Mouse (Mus musculus) hindbrain, embryonic 16.5 days (tissue): Measurements from ENCODE around the gene Eif1b. TPM values are rescaled to one million over a fixed set of nuclear protein-coding genes. Genes with fewer than 3 reads are reported as not detected.
A peak's percentile ranks its signal among the peaks of the same experiment; 100 is the strongest.

Experiments used
- ATAC-seq: fragments of 200-750 bp; cut with Nextera tagmentation; 2 replicates; pipeline ENCODE4 v1.8.0; 2017; ENCODE audit warnings: moderate TSS enrichment, moderate library complexity
- H3K27ac ChIP-seq: fragments of 300-500 bp; sonication (generic); 2 replicates; pipeline ENCODE4 v1.5.1; 2014; ENCODE audit warnings: low read depth, mild to moderate bottlenecking, control low read depth, low read length, moderate library complexity
- H3K27me3 ChIP-seq: fragments of 300-500 bp; sonication (generic); replicated peaks from 2 replicates; pipeline ENCODE4 v1.6.1; 2014; ENCODE audit warnings: low read length; ENCODE audit not compliant: control insufficient read depth, insufficient read depth
- H3K36me3 ChIP-seq: fragments of 300-500 bp; sonication (generic); 2 replicates; pipeline ENCODE4 v1.6.1; 2014; ENCODE audit warnings: mild to moderate bottlenecking, low read length, moderate library complexity, mixed read lengths; ENCODE audit not compliant: control insufficient read depth, insufficient read depth
- H3K4me1 ChIP-seq: fragments of 300-500 bp; sonication (generic); 2 replicates; pipeline ENCODE4 v1.6.1; 2014; ENCODE audit warnings: low read depth, low read length; ENCODE audit not compliant: control insufficient read depth, insufficient read depth
- H3K4me2 ChIP-seq: fragments of 300-500 bp; sonication (generic); 2 replicates; pipeline ENCODE4 v1.6.1; 2014; ENCODE audit warnings: mild to moderate bottlenecking, low read length, control low read depth, moderate library complexity
- H3K4me3 ChIP-seq: fragments of 300-500 bp; sonication (generic); 2 replicates; pipeline ENCODE4 v1.5.1; 2014; ENCODE audit warnings: mild to moderate bottlenecking, low read length, control low read depth, moderate library complexity
- H3K9ac ChIP-seq: fragments of 300-500 bp; sonication (generic); 2 replicates; pipeline ENCODE4 v1.6.1; 2014; ENCODE audit warnings: low read depth, mild to moderate bottlenecking, control low read depth, low read length, moderate library complexity
- H3K9me3 ChIP-seq: fragments of 300-500 bp; sonication (generic); 2 replicates; pipeline ENCODE4 v1.6.1; 2014; ENCODE audit warnings: mild to moderate bottlenecking, low read length, moderate library complexity; ENCODE audit not compliant: control insufficient read depth
- WGBS: fragments of 180-500 bp; shearing (Covaris S2); extraction: QIAGEN DNeasy Blood & Tissue Kit; methylation state at CpG from one replicate; pipeline ENCODE4 v1.1.7; 2014; 5-methylcytosine and 5-hydroxymethylcytosine counted together
- polyA plus RNA-seq: library from polyadenylated mRNA; unstranded; fragments of >200 nt; fragmentation: Nextera tagmentation; extraction: Ambion mirVana; gene quantifications from 2 replicates; pipeline ENCODE4 v1.2.1, GENCODE M21; 2015

Gene Eif1b
- polyA plus RNA-seq, 1 experiment from 2014 or later = 300 TPM

GRCm38 (mm10) chr9:120491509-120491908 is 523 bp upstream of the Eif1b start:
- WGBS = 93% methylated on average over 3 of the region's 3 CpGs
- H3K9ac ChIP-seq = no peak overlapping the region
- peak overlapping the region; percentile 76 for H3K4me3 ChIP-seq
- H3K27me3 ChIP-seq = no peaks in the 10 kb centered on the region
- H3K4me1 ChIP-seq = peaks cover 13% of the 10 kb centered on the region
- peaks cover 20% of the 10 kb centered on the region for H3K36me3 ChIP-seq
- H3K9me3 ChIP-seq = no peaks in the 10 kb centered on the region
- no peak for ATAC-seq
- no peak overlapping the region for H3K27ac ChIP-seq
- H3K4me2 ChIP-seq = peak overlapping the region; percentile 89

GRCm38 (mm10) chr9:120492400-120493351 is 644 bp downstream of the Eif1b start:
- Histone ChIP-seq H3K4me2 (peak overlapping the region; percentile 89), H3K9me3 (no peaks in the 10 kb centered on the region), H3K4me1 (peaks cover 13% of the 10 kb centered on the region), H3K9ac (peak overlapping the region; percentile 90), H3K4me3 (peak overlapping the region; percentile 76), H3K27me3 (no peaks in the 10 kb centered on the region), H3K27ac (peak overlapping the region; percentile 88), H3K36me3 (peaks cover 22% of the 10 kb centered on the region)
- ATAC-seq = peak; percentile 89
- under 1% methylated on average over 73 of the region's 97 CpGs for WGBS

GRCm38 (mm10) chr9:120493781-120494180 is 1.7 kb downstream of the Eif1b start:
- Histone ChIP-seq H3K4me3 (peak overlapping the region; percentile 76), H3K36me3 (peaks cover 22% of the 10 kb centered on the region), H3K27me3 (no peaks in the 10 kb centered on the region), H3K9ac (peak overlapping the region; percentile 90), H3K4me1 (peaks cover 13% of the 10 kb centered on the region), H3K4me2 (peak overlapping the region; percentile 89), H3K27ac (no peak overlapping the region), H3K9me3 (no peaks in the 10 kb centered on the region)
- 68% methylated on average over 12 of the region's 12 CpGs for WGBS
- ATAC-seq = no peak

- H3K4me1 ChIP-seq = peaks cover 13% of the 10 kb centered on the region
- no peak overlapping the region for H3K4me2 ChIP-seq
- 7% methylated on average over 3 of the region's 3 CpGs for WGBS
- H3K27me3 ChIP-seq = no peaks in the 10 kb centered on the region
- peak; percentile 29; the same call in 1 of the 2 replicates for ATAC-seq
- no peaks in the 10 kb centered on the region for H3K9me3 ChIP-seq
- H3K9ac ChIP-seq = no peak overlapping the region
- no peak overlapping the region for H3K27ac ChIP-seq
- peaks cover 22% of the 10 kb centered on the region for H3K36me3 ChIP-seq
- no peak overlapping the region for H3K4me3 ChIP-seq
These were observed 4.7 kb downstream of the Eif1b start for GRCm38 (mm10) chr9:120496691-120497090.

- Histone ChIP-seq H3K9me3 (no peaks in the 10 kb centered on the region), H3K4me2 (no peak overlapping the region), H3K4me1 (peaks cover 15% of the 10 kb centered on the region), H3K27ac (no peak overlapping the region), H3K36me3 (peaks cover 22% of the 10 kb centered on the region), H3K9ac (no peak overlapping the region), H3K27me3 (no peaks in the 10 kb centered on the region), H3K4me3 (no peak overlapping the region)
- no peak for ATAC-seq
- 83% methylated on average over 5 of the region's 5 CpGs for WGBS
These were observed 6.0 kb downstream of the Eif1b start for GRCm38 (mm10) chr9:120497983-120498382.

- H3K4me3 ChIP-seq = no peak overlapping the region
- WGBS = 44% methylated on average over 10 of the region's 10 CpGs
- H3K36me3 ChIP-seq = peaks cover 2% of the 10 kb centered on the region; the same call in 1 of the 2 replicates
- no peak overlapping the region for H3K27ac ChIP-seq
- H3K9ac ChIP-seq = no peak overlapping the region
- H3K4me1 ChIP-seq = peaks cover 2% of the 10 kb centered on the region
- no peaks in the 10 kb centered on the region for H3K27me3 ChIP-seq
- no peak for ATAC-seq
- H3K4me2 ChIP-seq = no peak overlapping the region
- H3K9me3 ChIP-seq = no peaks in the 10 kb centered on the region
These were observed 9.3 kb downstream of the Eif1b start for GRCm38 (mm10) chr9:120501191-120501902.

- WGBS = 8% methylated on average over 8 of the region's 8 CpGs
- H3K27ac ChIP-seq = no peak overlapping the region
- peaks cover 2% of the 10 kb centered on the region for H3K4me1 ChIP-seq
- H3K4me2 ChIP-seq = no peak overlapping the region
- peaks cover 2% of the 10 kb centered on the region; the same call in 1 of the 2 replicates for H3K36me3 ChIP-seq
- H3K9me3 ChIP-seq = no peaks in the 10 kb centered on the region
- H3K4me3 ChIP-seq = no peak overlapping the region
- H3K27me3 ChIP-seq = no peaks in the 10 kb centered on the region
- H3K9ac ChIP-seq = peak overlapping the region; percentile 41; the same call in 1 of the 2 replicates
- ATAC-seq = peak; percentile 45; the same call in 1 of the 2 replicates
These were observed 10.0 kb downstream of the Eif1b start for GRCm38 (mm10) chr9:120502013-120502412.

- Histone ChIP-seq H3K4me1 (peaks cover 2% of the 10 kb centered on the region), H3K36me3 (no peaks in the 10 kb centered on the region), H3K9me3 (no peaks in the 10 kb centered on the region), H3K27me3 (no peaks in the 10 kb centered on the region), H3K4me2 (no peak overlapping the region), H3K9ac (no peak overlapping the region), H3K27ac (no peak overlapping the region), H3K4me3 (no peak overlapping the region)
- no peak for ATAC-seq
- WGBS = 71% methylated on average over 2 of the region's 2 CpGs
These were observed 12.4 kb downstream of the Eif1b start for GRCm38 (mm10) chr9:120504423-120504822.

GRCm38 (mm10) chr9:120511781-120512180 is 19.7 kb downstream of the Eif1b start:
- H3K9ac ChIP-seq = no peak overlapping the region
- H3K4me2 ChIP-seq = no peak overlapping the region
- H3K36me3 ChIP-seq = no peaks in the 10 kb centered on the region
- WGBS = 88% methylated on average over 3 of the region's 3 CpGs
- no peaks in the 10 kb centered on the region for H3K9me3 ChIP-seq
- H3K27me3 ChIP-seq = no peaks in the 10 kb centered on the region
- no peaks in the 10 kb centered on the region for H3K4me1 ChIP-seq
- ATAC-seq = no peak
- no peak overlapping the region for H3K27ac ChIP-seq
- no peak overlapping the region for H3K4me3 ChIP-seq
